Mouse (Mus musculus): ENCODE measurements around the gene Avpi1. TPM values are rescaled to one million over a fixed set of nuclear protein-coding genes. Genes with fewer than 3 reads are reported as not detected.

Avpi1 gene
- total RNA-seq (2017), result 3.7 to 6.4 TPM (median 4.2 TPM) in 3 replicates

DNA sequence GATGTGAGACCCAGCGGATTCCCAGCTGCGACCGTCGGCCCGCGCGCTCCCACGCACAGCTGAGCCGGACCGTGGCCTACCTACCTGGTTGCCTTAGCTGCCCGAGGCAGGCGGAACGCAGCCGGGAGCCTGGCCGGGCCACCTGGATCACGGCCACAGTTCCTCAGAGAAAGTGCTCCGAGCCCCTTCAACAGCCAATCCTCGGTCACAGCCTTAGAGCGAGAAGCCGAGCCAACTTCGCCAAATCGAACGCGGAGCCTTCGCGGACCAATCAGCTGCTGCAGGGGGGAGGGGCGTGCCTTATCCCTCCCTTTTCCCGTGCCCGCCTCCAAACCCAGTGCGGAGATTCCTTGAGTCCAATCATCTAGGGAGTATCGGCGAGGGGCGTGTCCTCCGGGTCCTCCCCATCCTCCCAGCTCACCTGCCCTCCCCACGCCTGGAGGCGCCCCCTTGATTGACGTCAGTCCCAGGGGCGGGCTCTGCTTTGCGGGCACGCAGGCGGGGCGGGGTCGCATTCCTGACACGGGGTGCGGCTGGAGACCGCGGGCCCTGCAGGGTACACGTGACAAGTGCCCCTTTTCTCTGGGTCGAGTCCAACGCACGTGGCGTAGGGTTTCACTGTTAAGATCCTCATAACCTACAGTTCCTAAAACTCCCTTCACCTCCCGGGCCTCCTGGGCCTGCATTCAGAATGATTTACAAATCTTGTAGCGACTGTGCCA lies at the start of gene Avpi1:
TSS of gene Avpi1 (minus strand) at position 273 of the 722 bp plus-strand sequence.
- peak; percentile 87 for ATAC-seq (replicated peaks; ENCODE audit: insufficient number of reproducible peaks, low FRiP score, low TSS enrichment, poor library complexity, severe bottlenecking)

DNA sequence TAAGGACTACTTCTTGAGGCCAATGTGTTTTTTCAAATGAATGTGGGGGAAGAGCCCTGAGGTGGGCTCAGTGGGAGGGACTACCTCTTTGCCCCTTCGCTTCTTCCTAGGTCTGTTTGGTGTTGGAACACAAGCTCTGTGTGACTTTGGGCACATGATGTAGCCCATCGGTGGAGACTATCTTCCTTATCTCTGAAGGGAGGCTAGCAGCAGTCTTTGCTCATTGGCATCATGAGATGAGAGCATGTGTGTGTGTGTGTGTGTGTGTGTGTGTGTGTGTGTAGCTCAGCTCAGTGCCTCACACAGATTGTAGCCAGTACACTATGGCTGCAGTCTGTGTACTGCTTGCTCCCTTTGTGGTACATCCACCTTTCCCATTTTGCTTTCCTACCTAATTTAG lies 48.6 kb upstream of the Avpi1 start:
- ATAC-seq (replicated peaks; ENCODE audit: insufficient number of reproducible peaks, low FRiP score, low TSS enrichment, poor library complexity, severe bottlenecking), result no peak

DNA sequence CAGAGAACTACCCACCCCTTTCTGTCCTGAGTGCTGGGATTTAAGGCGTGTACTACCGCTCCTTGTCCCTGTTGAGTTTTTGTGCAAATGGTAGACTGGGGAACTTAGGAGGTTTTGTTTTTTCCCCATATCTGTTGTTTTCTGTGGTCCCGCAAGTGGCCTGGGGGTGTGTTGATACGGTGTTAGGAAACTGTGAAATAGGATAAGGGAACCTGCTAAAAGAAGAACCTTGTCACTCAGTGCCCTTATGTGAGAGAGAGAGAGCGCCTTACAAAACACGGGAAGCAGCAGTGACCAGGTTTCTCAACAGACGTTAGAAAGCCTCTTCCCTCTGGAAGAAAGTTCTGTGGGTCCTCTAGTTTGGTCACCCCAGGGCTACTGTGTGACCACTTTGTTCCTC lies 48.0 kb upstream of the Avpi1 start:
- ATAC-seq (replicated peaks; ENCODE audit: insufficient number of reproducible peaks, low FRiP score, low TSS enrichment, poor library complexity, severe bottlenecking), result peak; percentile 55

DNA sequence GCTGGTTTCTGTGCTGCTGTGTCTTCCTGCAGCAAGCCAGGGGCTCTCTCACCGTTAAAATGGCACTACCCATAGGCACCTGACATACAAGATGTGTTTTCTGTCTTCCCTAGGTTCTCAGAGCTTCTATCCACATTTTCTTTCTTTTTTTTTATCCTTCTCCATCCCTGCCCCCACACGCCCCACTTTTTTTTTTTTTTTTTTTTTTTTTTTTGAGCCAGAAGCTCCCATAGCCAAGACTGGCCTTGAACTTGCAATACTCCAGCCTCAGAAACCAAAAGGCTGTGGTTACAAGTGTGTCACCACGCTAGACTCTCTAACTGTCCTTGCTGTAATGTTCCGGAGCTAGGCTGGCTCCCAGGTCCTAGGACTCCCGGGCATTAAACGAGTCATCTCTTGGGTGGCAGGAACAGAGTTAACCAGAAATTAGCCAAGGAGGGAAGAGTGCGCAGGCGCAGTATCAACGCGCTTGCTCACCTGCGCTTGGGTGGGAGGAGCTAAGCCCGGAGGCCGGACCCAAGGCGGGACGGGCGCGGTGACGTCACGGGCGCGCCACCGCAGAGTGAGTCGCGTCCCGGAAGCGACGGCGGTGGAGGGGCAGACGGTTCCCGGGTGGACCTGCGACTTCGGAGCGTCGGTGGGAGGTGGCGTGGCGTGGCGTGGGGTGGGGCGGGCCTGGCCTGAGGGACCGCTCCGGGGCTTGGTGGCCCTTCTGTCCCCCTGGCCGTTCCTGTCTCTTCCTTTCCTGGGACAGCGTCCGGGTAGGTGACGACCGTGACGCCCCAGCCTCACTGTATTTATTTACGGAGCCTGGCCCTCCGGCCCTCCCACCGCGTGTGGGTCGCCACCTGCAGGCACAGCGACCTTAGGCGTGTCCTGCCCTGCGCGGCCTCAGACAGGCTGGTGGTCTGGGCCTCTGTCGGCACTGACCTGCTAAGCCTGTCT lies 41.4 kb upstream of the Avpi1 start:
- ATAC-seq (replicated peaks; ENCODE audit: insufficient number of reproducible peaks, low FRiP score, low TSS enrichment, poor library complexity, severe bottlenecking), result peak; percentile 60

DNA sequence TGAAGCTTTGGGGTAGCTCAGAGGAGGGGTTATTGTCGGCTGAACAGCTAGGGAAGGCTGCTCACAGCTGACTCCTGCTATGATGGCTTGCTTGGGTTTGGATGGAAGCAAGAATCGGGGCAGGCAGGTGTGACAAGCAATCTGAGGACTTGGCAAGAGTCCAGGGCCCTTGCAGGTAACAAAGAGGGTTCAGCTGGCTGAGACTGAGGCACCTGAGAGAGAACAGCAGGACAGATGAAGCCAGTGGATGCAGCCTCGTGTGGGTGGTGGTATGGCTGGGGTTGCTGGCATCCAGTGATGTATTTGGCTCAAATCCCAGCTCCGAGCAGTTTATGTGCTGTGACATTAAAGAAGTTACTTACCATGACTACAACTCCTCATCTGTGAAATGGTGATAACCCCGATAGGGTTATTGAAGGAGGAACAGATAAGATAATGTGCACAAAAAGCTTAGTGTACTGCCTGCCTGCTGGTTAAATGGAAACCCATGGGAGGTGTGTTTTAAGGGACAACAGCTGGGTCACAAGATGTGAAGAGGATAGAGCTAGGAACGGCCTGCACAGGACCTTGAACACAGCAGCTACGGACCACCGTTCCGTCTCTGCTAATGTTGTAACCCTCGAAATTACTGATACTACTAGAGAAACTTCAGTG lies 40.6 kb upstream of the Avpi1 start:
- no peak for ATAC-seq (replicated peaks; ENCODE audit: insufficient number of reproducible peaks, low FRiP score, low TSS enrichment, poor library complexity, severe bottlenecking)

DNA sequence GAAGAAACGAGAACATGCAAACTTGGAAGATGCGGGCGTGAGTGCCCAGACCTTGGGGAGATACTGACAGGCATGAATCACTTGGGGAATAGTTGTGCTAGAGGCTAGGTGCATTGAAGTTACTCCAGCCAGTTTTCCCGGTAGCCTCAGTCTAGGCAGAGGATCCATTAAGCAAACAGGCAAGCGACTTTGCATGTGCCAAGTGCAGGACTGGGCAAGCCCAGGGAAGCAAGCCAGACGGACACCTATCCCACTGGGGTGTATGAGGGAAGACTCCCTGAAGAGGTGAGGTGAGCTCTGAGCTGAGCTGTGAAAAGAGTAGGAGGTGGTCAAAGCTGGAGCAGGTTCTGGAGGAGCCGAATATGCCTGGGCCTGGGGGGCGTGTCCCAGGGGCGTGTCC lies 38.6 kb upstream of the Avpi1 start:
- no peak for ATAC-seq (replicated peaks; ENCODE audit: insufficient number of reproducible peaks, low FRiP score, low TSS enrichment, poor library complexity, severe bottlenecking)

DNA sequence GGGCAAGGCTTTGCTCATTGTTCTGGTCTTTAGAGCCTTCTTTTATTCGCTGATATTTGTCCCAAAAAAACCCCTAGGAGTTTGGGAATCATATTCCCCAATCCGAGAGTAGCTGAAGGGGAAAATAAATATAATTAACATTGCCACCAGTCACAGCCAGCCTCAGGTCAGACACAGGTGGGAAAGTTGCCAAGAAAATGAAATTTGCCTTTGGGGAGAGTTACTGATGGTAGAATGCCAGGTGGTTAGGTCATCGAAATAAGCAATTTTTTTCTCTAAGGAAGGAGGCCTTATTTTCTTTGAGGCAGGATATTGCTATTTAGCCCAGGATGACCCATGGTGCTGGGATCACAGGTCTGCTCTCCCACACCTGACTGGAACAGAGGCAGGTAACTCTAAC lies 37.9 kb upstream of the Avpi1 start:
- ATAC-seq (replicated peaks; ENCODE audit: insufficient number of reproducible peaks, low FRiP score, low TSS enrichment, poor library complexity, severe bottlenecking), result no peak

DNA sequence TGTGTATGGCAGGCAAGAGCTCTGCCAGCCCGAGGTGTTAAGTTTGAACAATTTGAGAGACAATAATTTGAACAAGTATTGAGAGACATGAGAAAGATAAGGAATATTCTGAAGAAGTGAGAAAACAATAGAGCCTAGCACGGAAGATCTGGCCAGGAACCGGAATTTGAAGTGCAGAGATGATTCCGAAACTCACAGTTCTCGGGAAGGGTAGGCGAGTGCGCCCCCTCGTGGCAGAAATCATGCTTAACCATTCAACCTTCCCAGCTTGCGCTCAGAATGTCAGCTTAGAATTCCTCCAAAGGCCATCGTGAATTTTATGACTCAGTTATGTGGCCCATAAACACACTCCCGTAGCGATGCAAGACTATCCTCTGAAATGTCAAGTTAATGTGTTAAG lies 37.3 kb upstream of the Avpi1 start:
- ATAC-seq (replicated peaks; ENCODE audit: insufficient number of reproducible peaks, low FRiP score, low TSS enrichment, poor library complexity, severe bottlenecking), result 0 out of 2 replicates have a peak, but pooled peaks have one; percentile 52

DNA sequence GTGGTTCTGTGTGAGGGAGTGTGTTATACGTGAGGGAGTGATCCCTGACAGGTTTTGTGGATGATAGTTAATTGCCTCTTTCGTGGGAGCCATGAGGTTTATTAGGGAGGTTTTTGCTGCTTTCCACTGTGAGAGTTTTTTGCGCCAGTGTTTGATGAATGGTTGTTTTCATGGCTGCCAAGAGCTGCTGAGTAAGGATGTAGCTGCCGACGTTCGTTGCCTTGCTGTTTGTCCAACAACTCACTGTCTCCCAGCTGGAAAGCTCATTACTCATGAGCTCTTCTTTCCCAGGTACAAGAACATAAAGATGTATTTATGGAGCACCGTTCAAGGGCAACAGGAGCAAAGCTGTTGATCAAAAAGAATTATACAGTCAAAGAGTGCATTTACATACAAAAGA lies 35.3 kb upstream of the Avpi1 start:
- no peak for ATAC-seq (replicated peaks; ENCODE audit: insufficient number of reproducible peaks, low FRiP score, low TSS enrichment, poor library complexity, severe bottlenecking)

DNA sequence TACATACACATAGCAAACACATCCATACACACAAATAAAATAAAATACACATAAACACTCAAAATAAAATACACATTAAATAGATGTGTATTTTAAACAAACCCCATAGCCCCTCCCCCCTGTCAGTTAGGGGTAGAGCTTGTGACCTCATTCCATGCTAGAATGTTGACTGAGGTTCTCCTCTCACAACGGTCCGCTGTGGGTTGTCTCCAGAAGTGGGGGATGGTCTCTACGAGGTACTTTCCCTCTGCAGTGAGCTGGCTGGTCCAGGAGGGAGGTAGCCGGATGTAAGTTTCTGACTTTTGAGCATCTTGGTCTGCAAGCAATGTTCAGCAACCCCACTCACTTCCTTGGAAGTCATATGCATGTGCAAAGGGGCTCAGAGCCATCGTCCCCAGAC lies 34.9 kb upstream of the Avpi1 start, which contains the start of gene Zfyve27:
TSS of gene Zfyve27 (plus strand) at position 188 of the 400 bp plus-strand sequence.
- no peak for ATAC-seq (replicated peaks; ENCODE audit: insufficient number of reproducible peaks, low FRiP score, low TSS enrichment, poor library complexity, severe bottlenecking)

DNA sequence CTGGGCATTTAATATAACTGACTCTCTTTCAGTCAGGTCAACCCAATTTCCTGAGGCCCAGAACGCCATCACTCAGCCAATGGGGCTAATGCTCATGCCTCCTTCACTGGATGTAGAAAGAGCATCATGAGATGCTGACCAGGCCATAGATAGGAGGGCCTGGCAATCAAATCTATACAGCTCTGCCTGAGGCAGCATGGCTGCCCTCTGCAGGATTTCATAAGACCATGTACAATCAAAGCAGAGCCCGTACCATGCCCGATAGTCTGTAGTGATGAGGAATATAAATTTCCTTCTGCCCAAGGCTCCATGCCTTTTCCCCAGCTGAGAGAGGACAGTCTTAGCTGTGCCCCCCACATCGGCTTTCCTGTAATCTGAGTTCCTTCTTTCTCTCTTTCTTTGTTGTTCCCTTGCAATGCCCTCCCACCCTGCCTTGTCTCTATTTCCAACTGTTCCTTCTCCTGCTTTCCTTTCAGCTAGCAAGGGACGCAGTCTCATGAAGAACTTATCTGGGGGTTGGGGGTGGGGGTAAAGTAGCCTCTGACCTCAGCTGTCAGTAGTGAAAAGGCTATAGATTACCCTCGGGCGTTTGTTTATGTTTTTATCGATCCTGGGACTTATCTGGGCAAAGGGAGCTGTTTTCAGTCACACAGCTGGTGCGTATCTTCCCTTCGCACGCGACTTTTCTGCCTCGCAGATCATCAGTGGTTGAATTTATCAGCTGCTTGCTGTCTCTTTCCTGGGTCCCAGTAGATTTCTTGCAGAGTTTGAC lies 29.6 kb upstream of the Avpi1 start:
- ATAC-seq (replicated peaks; ENCODE audit: insufficient number of reproducible peaks, low FRiP score, low TSS enrichment, poor library complexity, severe bottlenecking), result no peak

DNA sequence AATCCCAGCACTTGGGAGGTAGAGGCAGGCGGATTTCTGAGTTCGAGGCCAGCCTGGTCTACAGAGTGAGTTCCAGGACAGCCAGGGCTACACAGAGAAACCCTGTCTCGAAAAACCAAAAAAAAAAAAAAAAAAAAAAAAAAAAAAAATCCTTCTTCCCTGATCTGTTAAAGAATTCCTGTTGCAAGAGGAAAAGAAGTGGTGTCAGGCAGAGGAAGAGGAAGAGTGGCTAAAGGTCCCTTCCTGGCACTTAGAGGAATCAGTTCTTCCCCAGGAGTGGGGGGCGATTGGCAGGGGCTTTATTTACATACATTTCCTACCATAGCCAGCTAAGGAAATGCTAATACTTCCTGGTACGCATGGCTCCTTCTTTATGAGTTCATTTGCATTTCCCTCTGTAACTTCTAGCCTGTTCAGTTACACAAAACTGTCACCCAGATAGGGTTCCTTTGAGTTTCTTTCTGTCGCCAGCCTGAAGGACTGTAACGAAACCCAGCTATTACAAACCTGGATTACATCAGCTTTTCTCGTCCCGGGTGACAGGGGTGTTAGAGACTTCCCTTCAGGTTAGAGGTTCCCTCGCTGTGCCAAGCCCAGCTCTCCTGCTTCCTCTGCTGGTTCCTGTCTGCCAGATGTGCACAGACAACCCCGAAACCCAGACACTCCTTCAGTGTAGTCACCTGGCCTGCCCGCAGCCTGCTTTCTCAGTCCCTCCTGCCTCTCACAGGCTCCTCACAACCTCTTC lies 28.8 kb upstream of the Avpi1 start:
- ATAC-seq (replicated peaks; ENCODE audit: insufficient number of reproducible peaks, low FRiP score, low TSS enrichment, poor library complexity, severe bottlenecking), result 0 out of 2 replicates have a peak, but pooled peaks have one; percentile 31

DNA sequence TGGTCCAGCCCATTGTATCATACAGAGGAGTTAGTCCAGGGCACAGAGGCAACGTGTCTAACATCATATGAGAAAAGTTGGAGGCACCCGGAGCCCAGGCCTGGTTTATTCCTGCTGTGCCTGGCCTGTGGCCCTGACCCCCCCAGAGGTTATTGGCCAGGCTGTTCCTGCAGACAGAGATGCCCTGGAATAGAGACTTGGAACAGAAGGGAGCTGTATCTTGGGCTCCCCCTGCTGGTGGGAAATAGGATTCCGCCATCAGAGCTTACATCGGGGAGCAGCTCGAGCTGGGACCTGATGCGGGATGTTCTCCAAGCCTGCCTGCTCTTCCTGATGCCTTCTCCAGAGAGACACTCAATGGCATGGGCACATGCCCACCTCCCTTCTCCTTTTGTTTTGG lies 23.1 kb upstream of the Avpi1 start:
- peak; percentile 74 for ATAC-seq (replicated peaks; ENCODE audit: insufficient number of reproducible peaks, low FRiP score, low TSS enrichment, poor library complexity, severe bottlenecking)

DNA sequence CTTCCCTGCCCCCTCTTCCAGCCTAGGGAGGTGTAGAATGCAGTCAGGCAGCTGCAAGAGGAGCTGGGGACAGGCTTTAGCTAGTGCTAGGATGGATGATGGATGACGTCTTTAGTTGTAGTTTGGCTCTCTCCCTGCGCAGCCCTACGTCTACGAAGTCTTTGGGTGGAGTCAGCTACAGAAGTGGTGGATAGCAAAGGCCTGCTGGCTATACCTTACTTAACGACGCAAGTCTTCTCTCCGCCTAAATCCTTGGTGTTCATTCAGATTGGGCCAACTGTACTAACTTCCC lies 19.7 kb upstream of the Avpi1 start:
- ATAC-seq (replicated peaks; ENCODE audit: insufficient number of reproducible peaks, low FRiP score, low TSS enrichment, poor library complexity, severe bottlenecking), result no peak

DNA sequence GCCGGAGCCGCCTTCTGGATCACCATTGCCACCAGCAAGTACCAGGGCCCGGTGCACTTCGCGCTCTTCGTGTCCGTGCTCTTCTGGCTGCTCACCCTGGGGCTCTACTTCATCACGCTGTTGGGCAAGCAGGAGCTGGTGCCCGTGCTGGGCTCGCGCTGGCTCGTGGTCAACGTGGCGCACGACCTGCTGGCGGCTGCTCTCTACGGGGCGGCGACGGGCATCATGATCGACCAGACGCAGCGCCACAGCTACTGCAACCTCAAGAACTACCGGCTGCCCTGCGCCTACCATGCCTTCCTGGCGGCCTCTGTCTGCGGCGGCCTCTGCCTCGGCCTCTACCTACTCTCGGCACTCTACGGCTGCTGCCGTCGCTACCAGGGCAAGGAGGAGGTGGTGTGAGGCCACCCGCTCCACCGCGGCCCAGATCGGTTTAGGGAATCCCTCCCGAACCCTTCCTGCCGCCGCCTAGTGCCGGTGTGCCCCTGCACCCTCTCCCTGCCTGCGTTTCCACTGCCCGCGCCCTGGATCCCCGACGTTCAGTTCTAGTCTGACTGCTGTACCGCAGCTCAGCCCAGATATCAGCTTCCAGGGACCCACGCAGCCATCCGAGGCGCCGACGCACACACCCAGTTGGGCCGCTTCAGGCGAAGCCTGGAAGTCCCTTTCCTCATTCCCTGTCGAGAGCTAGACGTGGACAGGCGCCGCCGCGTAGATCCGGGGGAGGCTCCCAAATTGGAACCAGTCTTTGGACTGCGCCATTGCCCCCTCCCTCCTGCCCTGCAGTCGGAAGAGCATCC lies 19.1 kb upstream of the Avpi1 start:
- 0 out of 2 replicates have a peak, but pooled peaks have one; percentile 14 for ATAC-seq (replicated peaks; ENCODE audit: insufficient number of reproducible peaks, low FRiP score, low TSS enrichment, poor library complexity, severe bottlenecking)

DNA sequence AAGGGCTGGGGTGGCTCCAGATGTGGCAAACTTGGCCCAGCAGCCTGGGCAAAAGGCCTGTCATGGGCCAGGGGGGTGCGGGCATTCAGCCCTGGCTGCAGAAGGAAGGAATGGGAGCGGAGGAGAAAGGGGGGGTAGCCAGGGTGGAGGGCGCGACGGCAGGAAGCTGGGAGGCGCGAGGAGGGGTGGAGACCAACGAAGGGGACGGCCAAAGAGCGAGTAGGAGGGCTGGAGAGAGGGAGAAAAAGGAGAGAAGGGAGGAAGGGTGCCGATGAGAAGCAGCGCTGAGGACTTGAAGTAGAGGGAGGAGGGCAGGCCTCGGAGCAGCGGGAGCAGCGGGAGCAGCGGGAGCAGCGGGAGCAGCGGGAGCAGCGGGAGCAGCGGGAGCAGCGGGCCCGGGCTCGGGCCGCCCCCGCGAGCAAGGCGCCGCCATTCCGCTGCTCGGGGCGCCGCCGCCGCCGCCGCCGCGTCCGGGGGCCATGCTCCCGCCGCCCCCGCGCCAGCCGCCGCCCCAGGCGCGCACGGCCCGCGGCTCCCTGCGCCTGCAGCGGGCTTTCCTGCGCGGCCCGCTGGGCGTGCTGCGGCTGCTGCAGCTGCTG lies 18.4 kb upstream of the Avpi1 start, which contains the start of gene Marveld1:
TSS of gene Marveld1 (plus strand) at position 231 of the 599 bp plus-strand sequence.
- ATAC-seq (replicated peaks; ENCODE audit: insufficient number of reproducible peaks, low FRiP score, low TSS enrichment, poor library complexity, severe bottlenecking), result no peak
